Mouse (Mus musculus): ENCODE measurements around the gene Gm10762.
"Not testable (repeated sequence)": the region's sequence is repeated elsewhere in the genome, so short reads cannot be mapped to it uniquely, and the experiment has no call there.

The Gm10762 gene

GRCm38 (mm10) chr2:128967661-128968441 is at the start of gene Gm10762:
Gene Gm10762 (minus strand): TSS chr2:128967725.
- DNase-seq (ENCODE audit: low spot score) = peak; percentile 82

- not testable (repeated sequence) for DNase-seq (ENCODE audit: low spot score)
Observed at GRCm38 (mm10) chr2:129008867-129009266, 41.3 kb upstream of the Gm10762 start.

GRCm38 (mm10) chr2:129006194-129006749 is 38.7 kb upstream of the Gm10762 start:
- peak; percentile 7 for DNase-seq (ENCODE audit: low spot score)

- no peak for DNase-seq (ENCODE audit: low spot score)
Observed at GRCm38 (mm10) chr2:129004872-129005271, 37.3 kb upstream of the Gm10762 start.

- no peak for DNase-seq (ENCODE audit: low spot score)
Observed at GRCm38 (mm10) chr2:128984746-128985145, 17.2 kb upstream of the Gm10762 start.

- no peak for DNase-seq (ENCODE audit: low spot score)
Observed at GRCm38 (mm10) chr2:128975572-128975971, 8.0 kb upstream of the Gm10762 start.

- no peak for DNase-seq (ENCODE audit: low spot score)
Observed at GRCm38 (mm10) chr2:128972301-128972700, 4.8 kb upstream of the Gm10762 start.

GRCm38 (mm10) chr2:128968475-128969083 is 1.1 kb upstream of the Gm10762 start:
- no peak for DNase-seq (ENCODE audit: low spot score)

- DNase-seq (ENCODE audit: low spot score) = peak; percentile 99
Observed at GRCm38 (mm10) chr2:128966641-128967580, 614 bp downstream of the Gm10762 start, which contains the start of gene Zc3h6. Gene Zc3h6 (plus strand): TSS chr2:128967402.

- DNase-seq (ENCODE audit: low spot score) = peak; percentile 13
Observed at GRCm38 (mm10) chr2:128966236-128966635, 1.3 kb downstream of the Gm10762 start.

GRCm38 (mm10) chr2:128965505-128966105 is 1.9 kb downstream of the Gm10762 start:
- no peak for DNase-seq (ENCODE audit: low spot score)

GRCm38 (mm10) chr2:128954186-128954585 is 13.3 kb downstream of the Gm10762 start:
- DNase-seq (ENCODE audit: low spot score) = no peak

- peak; percentile 68 for DNase-seq (ENCODE audit: low spot score)
Observed at GRCm38 (mm10) chr2:128947962-128948588, 19.4 kb downstream of the Gm10762 start.

- peak; percentile 97 for DNase-seq (ENCODE audit: low spot score)
Observed at GRCm38 (mm10) chr2:128943538-128944528, 23.7 kb downstream of the Gm10762 start, which contains the start of gene Zc3h8. Gene Zc3h8 (minus strand): TSS chr2:128944077.

- DNase-seq (ENCODE audit: low spot score) = no peak
Observed at GRCm38 (mm10) chr2:128936256-128936655, 31.3 kb downstream of the Gm10762 start.

- no peak for DNase-seq (ENCODE audit: low spot score)
Observed at GRCm38 (mm10) chr2:128930704-128931103, 36.8 kb downstream of the Gm10762 start.

- no peak for DNase-seq (ENCODE audit: low spot score)
Observed at GRCm38 (mm10) chr2:128928446-128928845, 39.1 kb downstream of the Gm10762 start.

GRCm38 (mm10) chr2:128924799-128925198 is 42.7 kb downstream of the Gm10762 start:
- no peak for DNase-seq (ENCODE audit: low spot score)
